Mouse (Mus musculus) lung, adult 2 months (tissue): ENCODE data around the gene Jtb.

Source experiments
- CTCF ChIP-seq: fragments of 200-500 bp; IDR thresholded peaks from 2 replicates; pipeline ENCODE4 v1.5.1; 2011; ENCODE audit warnings: mild to moderate bottlenecking, low read length, control low read depth; ENCODE audit not compliant: insufficient read depth
- POLR2A ChIP-seq: fragments of 200-500 bp; IDR thresholded peaks from 2 replicates; pipeline ENCODE4 v1.6.1; 2011; ENCODE audit warnings: low read depth, mild to moderate bottlenecking, control low read depth, low read length, borderline replicate concordance; ENCODE audit errors: extremely low read depth

DNA sequence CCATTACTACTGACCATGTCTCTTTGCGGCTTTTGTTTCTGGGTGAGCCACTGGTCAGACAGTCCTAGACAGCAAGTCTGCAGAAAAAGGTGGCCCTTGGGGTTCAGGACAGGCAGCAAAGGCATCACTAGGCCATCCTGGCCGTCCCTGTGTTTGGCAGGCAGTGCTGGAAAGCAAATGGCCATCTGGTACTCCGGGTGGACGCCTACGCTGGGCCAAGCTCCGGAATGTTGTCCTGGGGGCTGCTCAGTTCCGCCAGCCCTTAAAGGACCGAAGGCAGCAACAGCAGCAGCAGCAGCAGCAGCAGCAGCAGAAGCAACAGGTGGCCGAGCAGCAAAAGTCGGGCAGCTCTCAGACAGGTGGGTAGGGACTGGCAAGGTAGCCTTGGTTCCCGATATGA is 43.9 kb downstream of the Jtb start:
- TF ChIP-seq POLR2A (no peak), CTCF (no peak)
